Mouse (Mus musculus): ENCODE measurements around the gene Cops7b.

DNA sequence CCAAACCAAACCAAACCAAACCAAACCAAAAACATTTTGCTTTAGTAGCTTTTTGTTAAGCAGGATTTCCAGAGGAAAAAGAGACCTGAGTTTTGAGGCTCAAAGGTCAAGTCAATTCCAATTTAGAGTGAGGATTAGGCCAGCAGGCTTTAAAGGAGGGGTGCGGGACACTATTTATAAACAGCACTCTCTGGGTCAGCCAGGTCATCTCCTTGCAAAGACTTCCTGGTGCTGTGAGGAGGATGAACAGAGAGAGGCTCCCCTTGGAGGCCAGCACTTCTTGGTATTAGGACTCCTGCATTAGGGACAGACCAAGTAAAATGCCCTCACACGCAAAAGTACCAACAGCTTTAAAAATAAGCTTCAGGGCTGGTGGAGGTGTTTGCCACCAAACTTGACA is 30.8 kb upstream of the Cops7b start:
- TF ChIP-seq CTCF (IDR thresholded peaks at IDR 0.05; ENCODE audit: extremely low read depth, insufficient read length, insufficient replicate concordance, low read depth, low read length): no peak
- TF ChIP-seq POLR2A (IDR thresholded peaks at IDR 0.05; ENCODE audit: low read depth, low read length): no peak
